Mouse (Mus musculus): ENCODE measurements at regions not wholly inside any gene's neighbourhood (a gene's known extent, or its start where the extent isn't known, plus 50 kb on each side); places are given as distances from the start of the nearest gene placed in this dataset.

DNA sequence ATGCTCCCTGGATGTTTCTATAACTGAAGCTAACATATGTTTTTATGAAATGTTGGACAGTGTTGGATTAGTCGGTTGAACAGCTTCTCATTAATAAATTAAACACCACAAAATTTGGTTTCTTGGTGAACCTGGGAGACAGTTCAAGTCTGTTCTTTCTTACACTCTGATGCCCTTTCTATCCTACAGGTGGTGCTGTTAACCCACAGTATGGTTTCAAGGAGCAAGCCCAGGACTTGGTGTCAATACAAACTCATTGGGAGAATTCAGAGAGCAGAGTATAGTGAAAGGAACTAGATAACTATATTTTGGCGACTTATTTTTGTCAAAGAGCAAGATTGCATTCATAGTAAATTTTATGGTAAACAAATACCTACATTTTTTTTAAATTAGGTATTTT, 2735.8 kb downstream of the Gm37988 start:
- peak; percentile 69 for TF ChIP-seq CTCF (IDR thresholded peaks at IDR 0.05; ENCODE audit: low read depth)
- no peak for TF ChIP-seq EP300 (IDR thresholded peaks at IDR 0.05; ENCODE audit: low read depth)
